Mouse (Mus musculus) hindbrain, embryonic 14.5 days (tissue): ENCODE results near the gene Dpep3. TPM values are rescaled to one million over a fixed set of nuclear protein-coding genes. Genes with fewer than 3 reads are reported as not detected.

Source experiments
- ATAC-seq: fragments of 200-750 bp; cut with Nextera tagmentation; 2 replicates; pipeline ENCODE4 v1.8.0; 2017; ENCODE audit warnings: moderate number of reproducible peaks, mild to moderate bottlenecking, moderate TSS enrichment, moderate library complexity; ENCODE audit not compliant: low FRiP score
- DNase-seq: peaks from one replicate; pipeline ENCODE4 v3.0.0-alpha.2; 2015; ENCODE audit warnings: low spot score
- H3K27ac ChIP-seq: fragments of 300-500 bp; sonication (generic); 2 replicates; pipeline ENCODE4 v1.5.1; 2014; ENCODE audit warnings: mild to moderate bottlenecking, moderate library complexity
- H3K27me3 ChIP-seq: fragments of 300-500 bp; sonication (generic); 2 replicates; pipeline ENCODE4 v1.6.1; 2014; ENCODE audit warnings: mild to moderate bottlenecking, low read length, mixed read lengths; ENCODE audit not compliant: control insufficient read depth, insufficient read depth
- H3K36me3 ChIP-seq: fragments of 300-500 bp; sonication (generic); replicated peaks from 2 replicates; pipeline ENCODE4 v1.6.1; 2014; ENCODE audit not compliant: control insufficient read depth, insufficient read depth
- H3K4me1 ChIP-seq: fragments of 300-500 bp; sonication (generic); replicated peaks from 2 replicates; pipeline ENCODE4 v1.6.1; 2014; ENCODE audit warnings: antibody characterized with exemption, low read length, mixed read lengths; ENCODE audit not compliant: control insufficient read depth, insufficient read depth
- H3K4me2 ChIP-seq: fragments of 300-500 bp; sonication (generic); replicated peaks from 2 replicates; pipeline ENCODE4 v1.6.1; 2014; ENCODE audit warnings: mild to moderate bottlenecking, moderate library complexity
- H3K4me3 ChIP-seq: fragments of 300-500 bp; sonication (generic); replicated peaks from 2 replicates; pipeline ENCODE4 v1.5.1; 2014; ENCODE audit warnings: mild to moderate bottlenecking, low read length
- H3K9ac ChIP-seq: fragments of 300-500 bp; sonication (generic); 2 replicates; pipeline ENCODE4 v1.6.1; 2014
- H3K9me3 ChIP-seq: fragments of 300-500 bp; sonication (generic); 2 replicates; pipeline ENCODE4 v1.6.1; 2016; ENCODE audit warnings: low read length; ENCODE audit not compliant: control insufficient read depth
- WGBS: fragments of 180-500 bp; shearing (Covaris S2); extraction: QIAGEN DNeasy Blood & Tissue Kit; methylation state at CpG from one replicate; pipeline ENCODE4 v1.1.7; 2014; 5-methylcytosine and 5-hydroxymethylcytosine counted together
- polyA plus RNA-seq: library from polyadenylated mRNA; unstranded; fragments of >200 nt; fragmentation: Nextera tagmentation; extraction: Ambion mirVana; gene quantifications from 2 replicates; pipeline ENCODE4 v1.2.1, GENCODE M21; 2014

The Dpep3 gene
- polyA plus RNA-seq, 1 experiment from 2014 or later: not detected

GRCm38 (mm10) chr8:106007135-106007534 lies 27.9 kb upstream of the Dpep3 start:
- WGBS: 82% methylated on average over 3 of the region's 3 CpGs
- no peak overlapping the region for H3K27ac ChIP-seq
- no peaks in the 10 kb centered on the region for H3K27me3 ChIP-seq
- no peaks in the 10 kb centered on the region for H3K9me3 ChIP-seq
- DNase-seq (no peak), ATAC-seq (no peak)
- H3K4me1 ChIP-seq: peaks cover 12% of the 10 kb centered on the region
- H3K4me2 ChIP-seq: no peak overlapping the region
- no peak overlapping the region for H3K4me3 ChIP-seq
- H3K36me3 ChIP-seq: no peaks in the 10 kb centered on the region
- H3K9ac ChIP-seq: no peak overlapping the region

- H3K4me1 ChIP-seq: peaks cover 8% of the 10 kb centered on the region
- H3K9me3 ChIP-seq: no peaks in the 10 kb centered on the region
- H3K27ac ChIP-seq: no peak overlapping the region
- H3K9ac ChIP-seq: no peak overlapping the region
- no peak for DNase-seq
- H3K4me3 ChIP-seq: no peak overlapping the region
- no peaks in the 10 kb centered on the region for H3K27me3 ChIP-seq
- no peak for ATAC-seq
- H3K36me3 ChIP-seq: no peaks in the 10 kb centered on the region
- H3K4me2 ChIP-seq: no peak overlapping the region
- WGBS: 95% methylated on average over 4 of the region's 4 CpGs
Observed at GRCm38 (mm10) chr8:106006413-106006812, 27.2 kb upstream of the Dpep3 start.

GRCm38 (mm10) chr8:106005875-106006274 lies 26.6 kb upstream of the Dpep3 start, which contains the start of gene Dpep2nb:
Gene Dpep2nb, minus strand, starts transcription at chr8:106005975.
- 80% methylated on average over 4 of the region's 4 CpGs for WGBS
- no peaks in the 10 kb centered on the region for H3K9me3 ChIP-seq
- no peaks in the 10 kb centered on the region for H3K36me3 ChIP-seq
- DNase-seq: no peak
- H3K4me3 ChIP-seq: no peak within 1 kb of the TSS
- H3K4me1 ChIP-seq: peaks cover 8% of the 10 kb centered on the region
- H3K27me3 ChIP-seq: no peaks in the 10 kb centered on the region
- ATAC-seq: no peak
- H3K27ac ChIP-seq: no peak within 1 kb of the TSS
- no peak within 1 kb of the TSS for H3K4me2 ChIP-seq
- H3K9ac ChIP-seq: no peak within 1 kb of the TSS

- no peaks in the 10 kb centered on the region for H3K27me3 ChIP-seq
- no peak overlapping the region for H3K27ac ChIP-seq
- no peak overlapping the region for H3K4me2 ChIP-seq
- WGBS: 85% methylated on average over 8 of the region's 8 CpGs
- no peak overlapping the region for H3K4me3 ChIP-seq
- no peaks in the 10 kb centered on the region for H3K4me1 ChIP-seq
- H3K9ac ChIP-seq: no peak overlapping the region
- no peaks in the 10 kb centered on the region for H3K9me3 ChIP-seq
- no peaks in the 10 kb centered on the region for H3K36me3 ChIP-seq
- no peak for DNase-seq
- ATAC-seq: no peak
Observed at GRCm38 (mm10) chr8:106004538-106005207, 25.4 kb upstream of the Dpep3 start.

- ATAC-seq (no peak), DNase-seq (no peak)
- Histone ChIP-seq H3K4me2 (no peak overlapping the region), H3K4me1 (no peaks in the 10 kb centered on the region), H3K9me3 (no peaks in the 10 kb centered on the region), H3K4me3 (no peak overlapping the region), H3K36me3 (no peaks in the 10 kb centered on the region), H3K27me3 (no peaks in the 10 kb centered on the region), H3K9ac (no peak overlapping the region), H3K27ac (no peak overlapping the region)
- 84% methylated on average over 4 of the region's 4 CpGs for WGBS
Observed at GRCm38 (mm10) chr8:106001908-106002307, 22.7 kb upstream of the Dpep3 start.

- no peaks in the 10 kb centered on the region for H3K9me3 ChIP-seq
- H3K27ac ChIP-seq: no peak overlapping the region
- WGBS: 87% methylated on average over 2 of the region's 2 CpGs
- H3K36me3 ChIP-seq: no peaks in the 10 kb centered on the region
- DNase-seq: no peak
- no peak overlapping the region for H3K9ac ChIP-seq
- H3K27me3 ChIP-seq: no peaks in the 10 kb centered on the region
- ATAC-seq: no peak
- H3K4me3 ChIP-seq: no peak overlapping the region
- H3K4me1 ChIP-seq: no peaks in the 10 kb centered on the region
- H3K4me2 ChIP-seq: no peak overlapping the region
Observed at GRCm38 (mm10) chr8:105998971-105999370, 19.7 kb upstream of the Dpep3 start.

- 71% methylated on average over 7 of the region's 7 CpGs for WGBS
- no peak for DNase-seq
Observed at GRCm38 (mm10) chr8:105996359-105996758, 17.1 kb upstream of the Dpep3 start.

GRCm38 (mm10) chr8:105993226-105993625 lies 14.0 kb upstream of the Dpep3 start:
- no peaks in the 10 kb centered on the region for H3K9me3 ChIP-seq
- H3K4me3 ChIP-seq: no peak overlapping the region
- H3K36me3 ChIP-seq: no peaks in the 10 kb centered on the region
- H3K4me2 ChIP-seq: no peak overlapping the region
- DNase-seq (no peak), ATAC-seq (no peak)
- H3K4me1 ChIP-seq: no peaks in the 10 kb centered on the region
- no peak overlapping the region for H3K9ac ChIP-seq
- H3K27ac ChIP-seq: no peak overlapping the region
- no peaks in the 10 kb centered on the region for H3K27me3 ChIP-seq
- WGBS: 59% methylated on average over 4 of the region's 4 CpGs

More at GRCm38 (mm10) chr8:105996359-105996758, 17.1 kb upstream of the Dpep3 start:
- Histone ChIP-seq H3K4me3 (no peak overlapping the region), H3K9ac (no peak overlapping the region), H3K9me3 (no peaks in the 10 kb centered on the region), H3K36me3 (no peaks in the 10 kb centered on the region), H3K4me2 (no peak overlapping the region), H3K27me3 (no peaks in the 10 kb centered on the region), H3K4me1 (no peaks in the 10 kb centered on the region), H3K27ac (no peak overlapping the region)
- ATAC-seq: no peak

- DNase-seq: no peak
- no peak overlapping the region for H3K27ac ChIP-seq
- H3K4me3 ChIP-seq: no peak overlapping the region
- 72% methylated on average over 5 of the region's 5 CpGs for WGBS
- no peak overlapping the region for H3K9ac ChIP-seq
- H3K27me3 ChIP-seq: no peaks in the 10 kb centered on the region
- no peak overlapping the region for H3K4me2 ChIP-seq
- ATAC-seq: no peak
- no peaks in the 10 kb centered on the region for H3K36me3 ChIP-seq
- no peaks in the 10 kb centered on the region for H3K9me3 ChIP-seq
- no peaks in the 10 kb centered on the region for H3K4me1 ChIP-seq
Observed at GRCm38 (mm10) chr8:105992499-105992898, 13.3 kb upstream of the Dpep3 start.

GRCm38 (mm10) chr8:105991546-105991945 lies 12.3 kb upstream of the Dpep3 start:
- ATAC-seq (no peak), DNase-seq (no peak)
- Histone ChIP-seq H3K9me3 (no peaks in the 10 kb centered on the region), H3K4me3 (no peak overlapping the region), H3K36me3 (no peaks in the 10 kb centered on the region), H3K9ac (no peak overlapping the region), H3K27ac (no peak overlapping the region), H3K27me3 (no peaks in the 10 kb centered on the region), H3K4me1 (no peaks in the 10 kb centered on the region), H3K4me2 (no peak overlapping the region)
- WGBS: 90% methylated on average over 2 of the region's 2 CpGs
